Mouse (Mus musculus) midbrain, embryonic 14.5 days (tissue): ENCODE data around the gene Gm16513. TPM values are rescaled to one million over a fixed set of nuclear protein-coding genes. Genes with fewer than 3 reads are reported as not detected.
"Not testable (repeated sequence)": the region's sequence is repeated elsewhere in the genome, so short reads cannot be mapped to it uniquely, and the experiment has no call there.

ENCODE experiments used
- ATAC-seq: fragments of 200-750 bp; cut with Nextera tagmentation; 2 replicates; pipeline ENCODE4 v1.8.0; 2017; ENCODE audit warnings: moderate number of reproducible peaks, moderate library complexity; ENCODE audit not compliant: low FRiP score, low TSS enrichment
- DNase-seq: peaks from one replicate; pipeline ENCODE4 v3.0.0-alpha.2; 2015
- H3K27ac ChIP-seq: fragments of 300-500 bp; sonication (generic); replicated peaks from 2 replicates; pipeline ENCODE4 v1.5.1; 2014; ENCODE audit warnings: mild to moderate bottlenecking, low read depth, low read length, moderate library complexity
- H3K27me3 ChIP-seq: fragments of 300-500 bp; sonication (generic); 2 replicates; pipeline ENCODE4 v1.6.1; 2014; ENCODE audit warnings: low read length, control low read depth, mixed read lengths; ENCODE audit not compliant: control insufficient read depth, insufficient read depth
- H3K36me3 ChIP-seq: fragments of 300-500 bp; sonication (generic); 2 replicates; pipeline ENCODE4 v1.6.1; 2014; ENCODE audit warnings: low read length, control low read depth; ENCODE audit not compliant: control insufficient read depth, insufficient read depth
- H3K4me1 ChIP-seq: fragments of 300-500 bp; sonication (generic); 2 replicates; pipeline ENCODE4 v1.6.1; 2014; ENCODE audit warnings: mild to moderate bottlenecking, antibody characterized with exemption, low read length, control low read depth; ENCODE audit not compliant: control insufficient read depth, insufficient read depth
- H3K4me2 ChIP-seq: fragments of 300-500 bp; sonication (generic); 2 replicates; pipeline ENCODE4 v1.6.1; 2014; ENCODE audit warnings: mild to moderate bottlenecking, low read length, moderate library complexity
- H3K4me3 ChIP-seq: fragments of 300-500 bp; sonication (generic); replicated peaks from 2 replicates; pipeline ENCODE4 v1.5.1; 2014; ENCODE audit warnings: low read depth, low read length
- H3K9ac ChIP-seq: fragments of 300-500 bp; sonication (generic); replicated peaks from 2 replicates; pipeline ENCODE4 v1.6.1; 2014; ENCODE audit warnings: mild to moderate bottlenecking, low read length, moderate library complexity
- H3K9me3 ChIP-seq: fragments of 300-500 bp; sonication (generic); 2 replicates; pipeline ENCODE4 v1.6.1; 2016; ENCODE audit warnings: low read length, control low read depth, mixed read lengths; ENCODE audit not compliant: control insufficient read depth
- WGBS: fragments of 180-500 bp; shearing (Covaris S2); extraction: QIAGEN DNeasy Blood & Tissue Kit; methylation state at CpG from one replicate; pipeline ENCODE4 v1.1.7; 2014; 5-methylcytosine and 5-hydroxymethylcytosine counted together
- polyA plus RNA-seq: library from polyadenylated mRNA; unstranded; fragments of >200 nt; fragmentation: Nextera tagmentation; extraction: Ambion mirVana; gene quantifications from 2 replicates; pipeline ENCODE4 v1.2.1, GENCODE M21; 2014

The Gm16513 gene
- not detected in 2 replicates for polyA plus RNA-seq

DNA sequence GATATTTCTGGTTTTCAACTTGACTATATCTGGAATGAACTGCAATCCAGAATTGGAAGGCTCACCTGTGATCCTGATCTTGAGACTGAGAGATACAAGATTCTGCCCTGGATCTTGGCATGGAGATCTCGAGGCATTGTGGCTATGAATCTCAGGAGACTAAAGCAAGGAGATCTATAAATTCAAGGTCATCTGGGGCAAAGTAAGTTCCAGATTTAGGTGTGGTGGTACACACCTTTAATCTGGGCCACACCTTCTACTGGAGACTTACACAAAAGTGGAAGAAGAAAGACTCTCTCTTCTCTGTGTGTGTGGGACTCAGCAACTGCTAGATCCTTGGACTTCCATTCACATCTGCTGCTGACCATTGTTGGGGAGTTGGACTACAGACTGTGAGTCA is at the start of gene Gm16513:
Gm16513 (plus strand) TSS at position 301 of the 400 bp plus-strand sequence.
- no CpG with 5 or more reads among the region's 1 CpGs for WGBS
- H3K27me3 ChIP-seq, H3K27ac ChIP-seq, H3K9ac ChIP-seq, H3K9me3 ChIP-seq, H3K4me3 ChIP-seq, H3K4me1 ChIP-seq, H3K36me3 ChIP-seq, ATAC-seq, DNase-seq, H3K4me2 ChIP-seq: not testable (repeated sequence)

Other genes starting within 250 kb of the Gm16513 start
- not detected in 2 replicates for gene Gm6367, start 194.0 kb upstream of the Gm16513 start, polyA plus RNA-seq
- not detected in 2 replicates for gene Gm7942, start 75.7 kb upstream of the Gm16513 start, polyA plus RNA-seq
- gene Gm10424, start 90.1 kb downstream of the Gm16513 start, polyA plus RNA-seq = not detected in 2 replicates
- gene Gm3259, start 123.3 kb downstream of the Gm16513 start, polyA plus RNA-seq = not detected in 2 replicates